Mouse (Mus musculus) brain, embryonic 14.5 days (tissue): Measurements from ENCODE around the gene Tuba3b.

Experiments used
- CTCF ChIP-seq: fragments of 200-500 bp; IDR thresholded peaks from 2 replicates; pipeline ENCODE4 v1.5.1; 2012; ENCODE audit warnings: inconsistent platforms, mild to moderate bottlenecking, moderate library complexity, borderline replicate concordance; ENCODE audit not compliant: insufficient read depth, insufficient read length; ENCODE audit errors: extremely low read depth
- POLR2A ChIP-seq: fragments of 200-500 bp; IDR thresholded peaks from 2 replicates; pipeline ENCODE4 v1.6.1; 2012; ENCODE audit warnings: mild to moderate bottlenecking, inconsistent platforms, borderline replicate concordance; ENCODE audit not compliant: poor library complexity, insufficient read depth, insufficient read length, severe bottlenecking; ENCODE audit errors: extremely low read depth

DNA sequence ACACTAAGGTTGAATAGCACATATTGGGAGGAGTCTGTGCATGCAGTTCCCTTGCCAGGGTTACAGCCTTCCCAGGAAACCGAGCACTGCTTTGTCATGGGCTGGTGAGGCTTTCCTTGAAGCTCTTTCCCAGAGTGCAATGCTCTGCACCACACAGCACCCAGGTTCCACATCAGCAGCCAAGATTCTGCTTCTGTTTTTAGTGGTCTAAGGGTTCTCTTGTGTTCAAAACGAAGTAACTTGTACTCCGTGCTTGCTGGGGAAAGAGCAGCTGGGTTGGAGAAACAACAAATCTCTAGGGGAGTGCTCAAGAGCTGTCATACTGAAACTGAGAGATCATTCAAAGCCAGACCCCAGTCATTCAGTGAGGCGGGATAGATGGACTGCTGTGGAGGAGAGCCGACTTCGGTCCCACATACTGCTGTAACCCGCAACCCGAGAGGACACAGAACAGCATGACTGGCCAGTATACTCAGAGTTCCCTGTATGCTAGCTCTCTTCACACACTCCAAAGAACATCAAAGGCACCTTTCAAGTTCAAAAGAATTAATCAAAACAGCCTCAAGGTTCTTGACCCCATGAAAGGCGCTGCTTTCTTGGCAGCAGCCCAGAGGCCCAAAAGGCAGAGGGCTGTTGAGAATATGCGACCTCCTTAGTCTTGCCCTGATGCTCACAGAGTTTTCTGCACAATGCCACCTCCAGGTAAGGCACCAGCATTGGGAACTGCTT, 36.9 kb upstream of the Tuba3b start:
- TF ChIP-seq CTCF (no peak), POLR2A (no peak)
